Mouse (Mus musculus) heart, adult 2 months (tissue): ENCODE data around the gene Arhgap35. TPM values are rescaled to one million over a fixed set of nuclear protein-coding genes. Genes with fewer than 3 reads are reported as not detected.

Experiments
- DNase-seq, 2 experiments: peaks; one replicate each; pipeline ENCODE4 v3.0.0; 2021
- H3K27ac ChIP-seq: fragments of 200-600 bp; 2 replicates; pipeline ENCODE4 v1.8.1; 2022
- H3K27me3 ChIP-seq: fragments of 200-500 bp; 2 replicates; pipeline ENCODE4 v1.6.1; 2012; ENCODE audit warnings: mild to moderate bottlenecking, low read length, inconsistent platforms, mixed read lengths; ENCODE audit not compliant: control insufficient read depth, insufficient read depth
- H3K36me3 ChIP-seq: fragments of 200-500 bp; 2 replicates; pipeline ENCODE4 v1.6.1; 2012; ENCODE audit warnings: low read length, inconsistent platforms; ENCODE audit not compliant: control insufficient read depth, insufficient read depth
- H3K4me1 ChIP-seq: fragments of 200-500 bp; 2 replicates; pipeline ENCODE4 v1.6.1; 2011; ENCODE audit warnings: low read length; ENCODE audit not compliant: control insufficient read depth, insufficient read depth
- H3K4me3 ChIP-seq: fragments of 200-600 bp; 2 replicates; pipeline ENCODE4 v1.8.1; 2022
- H3K79me2 ChIP-seq: fragments of 200-500 bp; replicated peaks from 2 replicates; pipeline ENCODE4 v1.6.1; 2012; ENCODE audit warnings: mild to moderate bottlenecking, inconsistent platforms, low read length, moderate library complexity, mixed read lengths; ENCODE audit not compliant: control insufficient read depth, insufficient read depth
- H3K9ac ChIP-seq: fragments of 200-500 bp; 2 replicates; pipeline ENCODE4 v1.6.1; 2012; ENCODE audit warnings: low read depth, mild to moderate bottlenecking, control low read depth, inconsistent platforms, low read length, mixed read lengths
- CTCF ChIP-seq: fragments of 200-600 bp; IDR thresholded peaks from 2 replicates; pipeline ENCODE4 v1.8.1; 2022; ENCODE audit warnings: antibody characterized with exemption, mild to moderate bottlenecking, moderate library complexity
- EP300 ChIP-seq: fragments of 200-500 bp; IDR thresholded peaks from 2 replicates; pipeline ENCODE4 v1.6.1; 2011; ENCODE audit warnings: low read depth, low read length, control low read depth; ENCODE audit not compliant: insufficient read depth
- POLR2A ChIP-seq: fragments of 200-500 bp; IDR thresholded peaks from 2 replicates; pipeline ENCODE4 v1.6.1; 2011; ENCODE audit warnings: mild to moderate bottlenecking, low read depth, low read length, control low read depth; ENCODE audit not compliant: insufficient read depth
- WGBS: fragments of 180-500 bp; shearing (Covaris S2); methylation state at CpG from one replicate; pipeline ENCODE4 v1.1.7; 2018; 5-methylcytosine and 5-hydroxymethylcytosine counted together
- intact Hi-C: fragments of 180-260 bp; cut with DNase I; formaldehyde crosslinking; loops from one replicate; pipeline ENCODE4 v1.15.1; 2025
- polyA plus RNA-seq: library from polyadenylated mRNA; depleted of rRNA; stranded (reverse); fragments of >200 nt; gene quantifications from 2 replicates; pipeline ENCODE4 v1.2.3, GENCODE M21; 2012
- total RNA-seq, 2 experiments: library from RNA; stranded (reverse); gene quantifications; 2 replicates each; pipeline ENCODE4 v1.2.3; 2021

The Arhgap35 gene
- total and polyA plus RNA-seq, 3 experiments = 15.6 to 33.8 (median 32.5) TPM

DNA sequence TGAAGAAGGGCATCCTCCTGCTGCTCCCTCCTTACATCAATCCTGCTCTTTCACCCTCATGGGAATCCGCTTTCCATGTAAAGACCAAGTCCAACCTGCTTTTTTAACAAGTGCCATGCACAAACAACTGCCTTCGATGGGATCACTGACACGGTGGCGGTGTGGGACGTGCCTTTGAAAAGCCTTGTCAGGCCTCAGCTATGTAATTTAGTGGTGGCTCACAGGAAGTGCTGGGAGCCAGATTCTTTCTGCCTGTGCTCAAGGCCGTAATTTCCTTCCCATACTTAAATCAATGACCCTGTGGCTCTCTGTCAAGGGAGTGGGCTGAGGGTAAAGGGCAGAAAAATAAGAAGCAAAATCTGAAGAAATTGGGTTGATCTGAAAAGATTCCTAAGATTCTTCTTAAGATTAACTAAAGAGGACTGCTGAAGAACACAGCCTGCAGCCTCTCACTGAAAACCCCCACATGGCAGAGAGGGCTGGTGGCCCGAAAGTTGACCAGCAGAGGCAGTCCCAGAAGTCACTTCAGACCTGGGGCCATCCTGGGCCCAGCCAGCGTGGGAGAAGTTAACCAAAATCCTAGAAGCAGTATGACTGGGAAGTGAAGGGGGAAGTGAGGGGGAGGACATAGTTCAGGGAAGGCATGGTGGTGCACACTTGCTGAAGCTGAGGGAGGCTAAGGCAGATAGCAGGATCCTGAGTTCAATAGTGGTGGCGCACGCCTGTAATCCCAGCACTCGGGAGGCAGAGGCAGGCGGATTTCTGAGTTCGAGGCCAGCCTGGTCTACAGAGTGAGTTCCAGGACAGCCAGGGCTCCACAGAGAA is 33.3 kb downstream of the Arhgap35 start:
- H3K36me3 ChIP-seq = peaks cover 29% of the 10 kb centered on the region
- no peak overlapping the region for H3K4me3 ChIP-seq
- no peaks in the 10 kb centered on the region for H3K27me3 ChIP-seq
- DNase-seq = peak in 1 of 2 experiments; percentile 35
- H3K9ac ChIP-seq = peak overlapping the region; percentile 6; the same call in 1 of the 2 replicates
- WGBS = 38% methylated on average over 13 of the region's 13 CpGs
- peak overlapping the region; percentile 85 for H3K27ac ChIP-seq
- peaks cover 8% of the 10 kb centered on the region for H3K79me2 ChIP-seq
- intact Hi-C loops = no loop called here
- peaks cover 28% of the 10 kb centered on the region for H3K4me1 ChIP-seq
- TF ChIP-seq POLR2A (no peak), EP300 (no peak), CTCF (peak; percentile 17; the same call in 1 of the 2 replicates)

DNA sequence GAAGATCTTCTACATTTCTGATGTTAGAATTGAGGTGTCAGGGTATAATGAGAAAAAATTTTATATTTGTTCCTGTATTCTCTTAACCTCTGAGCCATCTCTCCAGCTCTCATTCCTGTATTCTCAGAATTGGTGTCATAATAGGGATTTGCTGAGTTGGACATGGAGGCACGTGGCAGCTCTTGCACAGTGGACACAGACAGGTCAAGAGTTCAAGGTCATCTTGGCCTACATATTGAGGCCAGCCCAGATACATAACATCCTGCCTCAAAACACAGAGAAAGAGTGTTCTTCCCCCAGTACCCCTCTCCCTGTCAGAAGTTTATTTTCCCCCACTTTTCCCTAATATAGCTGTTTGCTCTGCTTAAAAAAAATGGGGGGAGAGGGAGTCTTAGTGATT is 38.1 kb downstream of the Arhgap35 start:
- Histone ChIP-seq H3K9ac (no peak overlapping the region), H3K79me2 (peaks cover 3% of the 10 kb centered on the region), H3K4me3 (no peak overlapping the region), H3K36me3 (peaks cover 4% of the 10 kb centered on the region; the same call in 1 of the 2 replicates), H3K27ac (no peak overlapping the region), H3K4me1 (peaks cover 9% of the 10 kb centered on the region), H3K27me3 (no peaks in the 10 kb centered on the region)
- TF ChIP-seq POLR2A (no peak), EP300 (no peak), CTCF (no peak)
- WGBS = 63% methylated on average over 1 of the region's 1 CpGs
- intact Hi-C loops = no loop called here
- DNase-seq = no peak

DNA sequence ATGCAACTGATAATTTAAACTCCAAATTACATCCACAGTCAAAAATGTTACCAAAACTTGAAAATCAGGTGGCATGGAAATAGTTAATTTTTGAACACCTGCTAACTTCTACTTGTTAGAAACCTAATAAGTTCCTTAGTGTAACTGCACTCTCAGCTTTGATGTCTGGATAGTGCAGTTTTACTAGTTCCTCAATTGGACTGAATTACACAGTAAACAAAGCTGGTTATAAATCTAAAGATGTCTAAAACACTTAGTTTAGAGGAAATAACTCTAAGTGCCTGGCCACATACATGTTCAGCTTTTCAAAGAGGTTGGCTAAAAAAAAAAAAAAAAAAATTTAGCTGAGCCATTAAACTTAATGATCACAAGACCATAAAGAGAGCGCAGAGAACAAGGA is 43.6 kb downstream of the Arhgap35 start:
- H3K4me3 ChIP-seq = no peak overlapping the region
- intact Hi-C loops = no loop called here

DNA sequence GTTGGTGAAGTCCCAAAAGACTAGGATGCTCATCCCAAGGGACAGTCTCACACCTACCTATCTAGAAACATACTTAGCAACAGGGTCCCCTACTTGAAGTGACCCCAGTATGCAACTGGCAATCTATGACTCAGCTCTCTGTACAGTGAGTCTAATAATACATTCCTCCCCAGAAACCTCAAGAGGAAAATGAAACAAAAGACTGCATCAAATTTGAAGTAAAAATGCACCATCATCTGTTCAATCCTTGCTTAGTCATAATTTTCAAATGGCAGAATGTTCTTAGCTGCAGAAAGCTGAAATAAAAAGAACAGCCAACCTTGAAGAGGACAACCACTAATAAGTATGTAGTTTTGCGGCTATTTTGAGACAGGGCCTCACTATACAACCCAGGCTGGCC is 44.1 kb downstream of the Arhgap35 start:
- Histone ChIP-seq H3K9ac (no peak overlapping the region), H3K27ac (no peak overlapping the region), H3K36me3 (peaks cover 8% of the 10 kb centered on the region), H3K4me3 (no peak overlapping the region), H3K4me1 (peaks cover 1% of the 10 kb centered on the region), H3K27me3 (no peaks in the 10 kb centered on the region), H3K79me2 (0 out of 2 replicates have a peak, but pooled peaks cover 5% of the 10 kb centered on the region)
- intact Hi-C loops = no loop called here
- no peak for TF ChIP-seq POLR2A
- TF ChIP-seq CTCF = no peak
- TF ChIP-seq EP300 = no peak
- DNase-seq = no peak
- WGBS = 74% methylated on average over 1 of the region's 1 CpGs

More for the DNA sequence above, 43.6 kb downstream of the Arhgap35 start:
- Histone ChIP-seq H3K9ac (no peak overlapping the region), H3K4me1 (peaks cover 1% of the 10 kb centered on the region), H3K27me3 (no peaks in the 10 kb centered on the region), H3K36me3 (peaks cover 11% of the 10 kb centered on the region), H3K27ac (no peak overlapping the region), H3K79me2 (peaks cover 5% of the 10 kb centered on the region; the same call in 1 of the 2 replicates)
- no peak for DNase-seq
- TF ChIP-seq CTCF (no peak), EP300 (no peak), POLR2A (no peak)
- 93% methylated on average over 1 of the region's 1 CpGs for WGBS

DNA sequence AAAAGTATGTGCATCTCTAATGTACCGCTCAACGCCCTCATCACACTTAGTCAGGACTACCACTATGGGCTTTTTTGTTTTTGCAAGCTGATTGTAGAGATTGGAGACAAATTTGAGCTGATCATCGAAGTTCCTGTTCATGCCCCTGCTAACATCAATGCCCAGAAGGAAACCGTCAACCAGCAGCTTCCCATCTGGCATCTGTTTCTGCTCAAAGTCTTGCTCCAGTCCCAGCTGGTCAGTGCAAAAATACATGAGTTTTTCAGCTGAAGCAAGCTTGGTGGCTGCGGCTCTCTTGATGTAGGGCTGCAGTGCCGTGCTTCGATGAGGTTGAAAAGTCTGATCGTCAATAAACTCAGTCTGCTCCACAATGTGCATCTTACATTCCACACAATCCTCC is 50.3 kb downstream of the Arhgap35 start:
- H3K9ac ChIP-seq = no peak overlapping the region
- no peak overlapping the region for H3K4me3 ChIP-seq
- DNase-seq = no peak
- H3K27ac ChIP-seq = no peak overlapping the region
- intact Hi-C loops = no loop called here
- TF ChIP-seq POLR2A = no peak
- TF ChIP-seq CTCF = no peak
- TF ChIP-seq EP300 = no peak
- WGBS = 82% methylated on average over 8 of the region's 8 CpGs
- no peaks in the 10 kb centered on the region for H3K27me3 ChIP-seq
- H3K4me1 ChIP-seq = no peaks in the 10 kb centered on the region; the same call in 1 of the 2 replicates
- H3K36me3 ChIP-seq = peaks cover 8% of the 10 kb centered on the region
- peaks cover 7% of the 10 kb centered on the region for H3K79me2 ChIP-seq

DNA sequence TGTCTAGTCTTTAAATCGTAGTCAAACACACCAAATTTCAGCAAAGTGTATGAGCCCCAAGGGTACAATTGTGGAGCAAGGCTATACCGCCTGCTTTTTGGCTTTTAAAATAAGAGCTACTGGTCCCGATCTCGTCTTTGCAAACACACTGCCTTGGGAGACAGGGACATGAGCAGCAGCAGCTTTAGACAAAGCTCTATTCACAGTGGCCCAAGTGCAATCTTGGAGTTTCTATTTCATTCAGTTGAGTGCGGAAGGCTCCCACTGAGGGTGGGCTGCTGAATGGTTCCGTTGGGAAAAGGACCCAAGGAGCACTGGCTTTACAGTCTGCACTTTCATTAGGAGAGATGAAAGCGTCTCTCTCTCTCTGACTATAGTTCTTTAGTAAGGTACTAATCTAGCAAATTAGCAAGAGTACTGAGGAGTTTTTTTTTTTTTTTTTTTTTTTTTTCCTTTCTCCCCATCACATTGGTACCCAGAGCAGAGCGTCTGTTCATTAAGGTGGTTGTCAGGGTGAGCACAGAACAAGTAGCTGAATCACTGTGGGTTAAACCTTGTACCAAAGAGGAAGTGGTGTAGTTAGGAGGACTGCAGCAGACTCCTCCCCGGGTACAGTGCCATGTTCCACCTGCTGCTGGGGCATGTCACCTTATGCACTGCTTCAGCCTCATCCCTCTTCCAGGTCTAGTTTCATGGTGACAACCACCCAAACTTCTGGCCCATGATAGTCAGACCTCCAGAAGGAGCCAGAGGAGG is 56.8 kb downstream of the Arhgap35 start:
- Histone ChIP-seq H3K79me2 (peaks cover 10% of the 10 kb centered on the region), H3K36me3 (peaks cover 27% of the 10 kb centered on the region), H3K4me1 (peaks cover 12% of the 10 kb centered on the region), H3K27ac (no peak overlapping the region), H3K9ac (no peak overlapping the region), H3K4me3 (no peak overlapping the region), H3K27me3 (no peaks in the 10 kb centered on the region)
- intact Hi-C loops = no loop called here
- TF ChIP-seq CTCF = no peak
- TF ChIP-seq EP300 = no peak
- TF ChIP-seq POLR2A = no peak
- DNase-seq = no peak
- 80% methylated on average over 9 of the region's 9 CpGs for WGBS
